Mouse (Mus musculus): Measurements from ENCODE around the gene Tgm1.

- TF ChIP-seq CTCF (conservative IDR thresholded peaks at IDR 0.05; ENCODE audit: low read length) (no peak), POU5F1 (IDR thresholded peaks at IDR 0.05; ENCODE audit: borderline replicate concordance, low read length) (no peak)
Measured at GRCm38 (mm10) chr14:55713729-55714122, at the start of gene Tgm1.

All from E14TG2a.4 (cell line).